Mouse (Mus musculus) left cerebral cortex, adult 18-20 months (tissue): ENCODE results near the gene Cenpt. TPM values are rescaled to one million over a fixed set of nuclear protein-coding genes. Genes with fewer than 3 reads are reported as not detected.
A peak's percentile ranks its signal among the peaks of the same experiment; 100 is the strongest.
"Not testable (repeated sequence)": the region's sequence is repeated elsewhere in the genome, so short reads cannot be mapped to it uniquely, and the experiment has no call there.

Experiments
- DNase-seq, 2 experiments: peaks; one replicate each; pipeline ENCODE4 v3.0.0; 2021 to 2022; ENCODE audit warnings: low spot score in 2 of 2, mixed read lengths in 1 of 2
- total RNA-seq, 2 experiments: library from RNA; stranded (reverse); gene quantifications; 2 replicates each; pipeline ENCODE4 v1.2.3; 2021

Cenpt gene
- total RNA-seq, 2 experiments from 2014 or later = 14.1 to 18.1 TPM

GRCm38 (mm10) chr8:105855248-105856167 lies 2.4 kb upstream of the Cenpt start:
- DNase-seq = peak; percentile 47 to 61

GRCm38 (mm10) chr8:105854715-105855216 lies 1.7 kb upstream of the Cenpt start, which contains the start of gene Thap11:
Thap11 (plus strand) TSS chr8:105855132.
- peak; percentile 90 to 91 for DNase-seq

DNA sequence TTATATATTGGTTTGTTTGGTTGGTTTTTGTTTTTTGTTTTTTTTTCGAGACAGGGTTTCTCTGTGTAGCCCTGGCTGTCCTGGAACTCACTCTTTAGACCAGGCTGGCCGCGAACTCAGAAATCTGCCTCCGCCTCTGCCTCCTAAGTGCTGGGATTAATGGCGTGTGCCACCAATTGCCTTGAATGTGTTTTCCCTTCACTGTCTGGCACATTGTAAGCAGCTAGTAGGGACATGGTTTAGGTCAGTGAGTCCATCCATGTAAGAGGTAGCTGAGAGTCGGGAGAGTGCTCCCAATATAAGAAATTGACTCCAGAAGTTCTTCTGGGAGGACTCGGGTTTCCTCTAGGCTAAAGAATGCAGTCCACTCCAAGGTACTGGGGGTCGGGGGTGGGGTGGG lies 1.2 kb upstream of the Cenpt start:
- DNase-seq = no peak

DNA sequence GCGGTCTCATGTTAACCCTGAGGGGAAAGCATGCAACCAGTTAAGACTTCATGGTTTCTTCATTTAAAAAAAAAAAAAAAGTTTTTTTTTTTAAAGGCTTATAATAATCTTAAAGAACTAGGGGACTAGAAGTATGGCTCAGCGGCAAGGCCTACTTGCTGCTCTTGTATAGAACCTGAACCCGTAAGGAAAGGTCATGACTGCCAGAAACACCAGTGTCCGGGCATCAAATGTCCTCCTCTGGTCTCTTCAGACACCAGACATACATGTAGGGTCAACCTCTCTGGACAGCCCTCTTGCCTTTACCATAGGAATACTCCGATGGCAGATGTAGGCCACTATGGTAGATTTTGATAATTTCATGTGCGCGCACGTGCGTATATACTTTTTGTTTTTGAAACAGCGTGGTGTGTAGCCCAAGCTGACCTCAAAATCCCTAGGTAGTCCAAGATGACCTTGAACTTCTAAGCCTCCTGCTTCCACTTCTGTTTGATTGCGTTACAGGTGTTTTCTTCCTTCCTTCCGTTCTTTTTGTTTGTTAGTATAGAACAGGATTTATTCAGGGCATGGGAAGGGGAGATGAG lies 840 bp downstream of the Cenpt start:
- no peak for DNase-seq

DNA sequence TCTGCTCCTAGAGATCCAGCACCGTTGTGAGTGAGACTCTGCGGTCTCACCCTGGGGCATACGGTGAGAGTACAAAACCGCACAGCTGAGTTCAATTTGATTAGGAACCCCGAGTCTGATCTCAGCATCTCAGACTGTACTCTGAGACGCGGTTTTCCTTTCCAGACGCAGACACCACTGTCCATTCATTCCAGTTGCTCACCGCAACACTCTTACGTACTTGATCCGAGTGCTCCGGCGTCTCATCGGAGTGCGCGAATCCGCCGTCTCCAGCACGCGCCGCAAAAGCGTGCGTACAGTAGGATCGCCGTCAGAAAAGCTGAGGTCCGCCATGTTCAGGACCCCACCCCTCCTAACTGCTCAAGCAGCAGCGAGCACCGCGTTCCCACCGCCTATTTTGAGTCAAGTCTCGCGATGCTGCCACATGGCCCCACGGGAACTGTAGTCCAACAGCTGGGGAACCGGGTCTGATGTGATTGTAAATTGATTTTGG lies 1.4 kb downstream of the Cenpt start:
- peak; percentile 89 to 91 for DNase-seq

DNA sequence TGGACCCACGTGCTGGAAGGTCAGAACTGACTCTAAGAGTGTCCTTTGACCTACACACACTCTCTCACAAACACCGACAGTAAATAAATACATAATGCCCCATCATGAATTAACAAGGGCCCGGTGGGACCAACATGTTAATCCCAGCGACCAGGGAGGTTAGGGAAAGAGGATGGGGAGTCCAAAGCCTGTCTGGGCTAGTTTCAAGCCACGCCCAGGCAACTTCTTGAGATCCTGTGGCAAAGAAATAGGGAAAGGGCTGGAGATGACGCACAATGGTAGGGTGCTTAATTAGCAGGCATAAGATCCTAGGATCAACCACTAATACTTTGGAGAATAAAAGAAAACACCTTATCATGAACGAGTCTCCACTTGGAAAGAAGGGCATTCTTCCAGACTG lies 2.5 kb downstream of the Cenpt start:
- DNase-seq = no peak

DNA sequence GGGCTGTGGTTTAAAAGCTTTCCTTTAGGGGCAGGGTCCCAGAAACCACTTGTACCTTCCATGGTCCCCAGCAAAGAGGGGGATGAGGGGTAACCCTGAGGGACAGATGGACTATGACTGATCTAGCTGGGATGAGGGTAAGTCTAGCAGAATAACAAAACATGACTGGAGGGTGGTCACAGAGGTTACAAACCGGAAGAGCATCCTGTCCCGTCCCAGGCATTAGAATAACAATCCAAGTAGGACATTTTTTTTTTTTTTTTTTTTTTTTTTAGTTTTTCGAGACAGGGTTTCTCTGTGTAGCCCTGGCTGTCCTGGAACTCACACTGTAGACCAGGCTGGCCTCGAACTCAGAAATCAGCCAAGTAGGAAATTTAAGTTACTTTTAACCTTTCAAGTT lies 3.1 kb downstream of the Cenpt start:
- no peak for DNase-seq

DNA sequence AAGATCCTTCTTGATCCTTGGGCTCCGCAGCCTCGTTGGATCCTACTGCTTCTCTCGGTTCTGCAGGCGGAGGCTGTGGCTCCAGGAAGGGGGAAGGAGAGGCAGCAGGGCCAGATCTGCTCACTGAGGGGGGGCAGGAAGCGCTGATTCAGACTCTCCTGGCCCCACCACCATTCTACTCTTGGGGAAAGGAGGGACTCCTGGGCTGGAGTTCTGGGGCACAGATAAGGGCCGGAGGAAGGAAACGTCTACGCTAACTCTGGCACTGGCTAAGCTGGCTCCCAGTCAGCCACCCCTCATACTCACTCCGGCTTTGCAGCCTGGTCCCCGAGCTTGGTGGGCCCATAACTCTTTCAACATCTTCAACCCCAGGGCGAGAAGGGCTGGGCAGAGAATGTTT lies 6.4 kb downstream of the Cenpt start:
- no peak for DNase-seq

- no peak for DNase-seq
These were observed 13.9 kb downstream of the Cenpt start for GRCm38 (mm10) chr8:105839209-105839608.

- DNase-seq = no peak
These were observed 16.1 kb downstream of the Cenpt start for GRCm38 (mm10) chr8:105836991-105837390.

- peak; percentile 64 to 70 for DNase-seq
These were observed 17.8 kb downstream of the Cenpt start for GRCm38 (mm10) chr8:105835318-105835717.

DNA sequence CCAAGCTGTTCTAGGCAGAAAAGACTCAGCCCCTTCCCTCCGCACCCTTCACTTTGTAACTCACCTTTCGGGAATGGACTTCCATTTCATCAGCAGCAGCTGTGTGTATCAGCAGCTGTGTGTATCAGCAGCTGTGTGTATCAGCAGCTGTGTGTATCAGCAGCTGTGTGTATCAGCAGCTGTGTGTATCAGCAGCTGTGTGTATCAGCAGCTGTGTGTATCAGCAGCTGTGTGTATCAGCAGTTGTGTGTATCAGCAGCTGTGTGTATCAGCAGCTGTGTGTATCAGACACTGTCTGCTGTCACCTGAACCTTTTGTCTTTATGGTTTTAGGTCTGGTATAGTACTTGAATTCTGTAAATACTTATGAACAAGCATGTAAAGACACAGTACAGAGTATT lies 19.3 kb downstream of the Cenpt start:
- not testable (repeated sequence) for DNase-seq

DNA sequence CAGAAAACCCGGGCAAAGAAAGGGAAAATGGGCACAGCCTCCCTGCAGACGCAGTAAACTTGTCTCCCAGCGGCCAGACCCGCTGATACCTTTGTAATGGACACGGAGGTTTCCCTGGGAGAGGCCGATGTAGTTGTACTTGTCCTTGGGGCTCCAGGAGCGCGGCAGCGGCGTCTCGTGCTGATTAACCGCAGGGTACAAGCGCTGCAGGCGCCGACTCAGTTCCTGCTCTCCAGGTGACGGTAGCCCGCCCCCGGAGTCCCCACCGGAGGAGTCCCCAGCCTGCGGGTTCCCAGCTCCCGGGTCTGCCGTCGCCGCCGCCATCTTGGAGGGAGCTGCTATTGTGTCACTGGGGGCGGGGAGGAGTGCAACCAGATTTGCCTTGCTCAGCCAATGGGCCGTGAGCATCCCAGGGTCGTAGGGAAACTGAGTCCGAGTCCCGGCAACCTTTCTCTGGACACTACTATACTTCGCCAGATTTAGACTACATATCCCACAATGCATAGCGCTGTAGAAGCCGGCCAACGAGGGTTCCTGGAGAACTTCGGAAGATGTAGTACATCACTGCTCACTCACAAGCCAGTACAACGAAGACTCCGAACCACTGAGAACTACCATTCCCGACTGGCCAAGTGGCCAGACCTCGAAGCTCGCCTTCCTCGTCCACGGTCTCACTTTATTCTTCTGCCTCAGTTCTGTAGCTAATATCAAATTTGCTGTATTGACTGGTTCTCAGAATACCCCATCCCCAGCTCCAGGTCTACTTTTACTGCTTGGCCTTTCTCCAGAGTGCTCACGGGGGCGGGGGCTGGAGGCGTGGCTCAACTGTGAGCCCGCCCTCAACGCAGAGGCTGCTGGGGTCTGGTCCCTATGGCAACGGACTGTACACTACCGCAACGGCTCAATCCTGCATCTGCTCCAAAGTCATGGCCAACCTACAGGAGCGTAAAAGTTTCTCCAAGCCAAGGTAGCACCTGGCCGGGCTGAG lies 25.9 kb downstream of the Cenpt start, which contains the start of the genes Ranbp10 and Tsnaxip1:
Gene Ranbp10, minus strand, starts transcription at position 490 of the 988 bp plus-strand sequence.
Gene Tsnaxip1, plus strand, starts transcription at position 871 of the 988 bp plus-strand sequence.
- peak; percentile 93 to 96 for DNase-seq

GRCm38 (mm10) chr8:105826379-105826778 lies 26.7 kb downstream of the Cenpt start:
- no peak for DNase-seq

DNA sequence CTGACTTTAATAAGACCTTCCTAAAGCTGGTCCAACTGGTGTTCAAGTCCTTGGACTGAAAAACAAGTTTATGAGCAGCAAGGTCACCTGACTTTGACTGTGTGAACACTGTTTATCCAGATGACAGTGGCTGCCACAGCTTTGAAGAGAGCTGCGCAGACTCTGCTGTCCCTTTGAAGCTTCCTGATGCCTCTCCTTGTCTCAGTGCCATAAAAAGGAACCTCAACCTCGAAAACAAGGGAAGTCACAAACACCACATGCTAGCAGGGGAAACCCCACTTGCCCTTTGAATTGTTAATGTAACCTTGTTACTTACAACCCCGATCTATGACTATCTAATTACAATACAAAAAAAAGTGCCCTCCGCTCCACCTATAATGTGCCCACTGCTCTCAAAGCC lies 27.6 kb downstream of the Cenpt start:
- DNase-seq = no peak

GRCm38 (mm10) chr8:105820925-105821324 lies 32.2 kb downstream of the Cenpt start:
- no peak for DNase-seq

GRCm38 (mm10) chr8:105819659-105820058 lies 33.4 kb downstream of the Cenpt start:
- no peak for DNase-seq

GRCm38 (mm10) chr8:105813241-105813640 lies 39.8 kb downstream of the Cenpt start:
- DNase-seq = no peak

GRCm38 (mm10) chr8:105812511-105812910 lies 40.6 kb downstream of the Cenpt start:
- no peak for DNase-seq

DNA sequence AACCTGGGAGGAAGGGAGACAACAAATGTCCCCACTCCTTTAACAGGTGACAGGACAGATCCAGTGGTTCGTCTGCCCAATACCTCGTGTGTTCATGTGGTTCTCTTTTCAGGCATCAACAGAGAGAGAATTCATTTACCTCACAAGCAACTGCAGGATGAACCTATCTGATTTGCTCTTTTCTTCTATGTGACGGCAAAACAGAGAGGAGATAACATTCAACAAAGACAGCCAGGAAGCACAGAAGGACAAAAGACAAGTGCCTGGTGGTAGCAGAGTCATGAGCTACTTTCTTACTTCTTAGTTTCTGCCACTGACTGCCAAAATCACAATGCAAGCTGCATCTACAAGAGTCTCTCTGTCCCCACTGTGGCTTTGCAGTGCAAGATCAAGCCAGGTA lies 41.5 kb downstream of the Cenpt start:
- DNase-seq = no peak

GRCm38 (mm10) chr8:105811061-105811460 lies 42.0 kb downstream of the Cenpt start:
- no peak for DNase-seq
